Comparison of ENCODE assay signal across 25 mouse cellular contexts in genomic region chr2:135362948-135363347, GRCm38 (mm10).
"Had no signal": no experiment of that assay in that cellular context is flagged by ENCODE, and none has a peak within 500 bp of the region (broad histone marks: within the 10 kb centered on the region; RNA-seq: fewer than 3 reads in every experiment).

No protein-coding gene starts in this region.

- DNase-seq: gastrocnemius, adult 2 months; gastrocnemius, postnatal 10 days; gastrocnemius, postnatal 25 days; heart, adult 18-20 months; heart, postnatal 10 days; heart, postnatal 4 days; kidney, adult 11 months; kidney, adult 2 months; kidney, postnatal 10 days; kidney, postnatal 25 days; kidney, postnatal 4 days; layer of hippocampus, adult 9-11 months; layer of hippocampus, postnatal 36 days; left cerebral cortex, postnatal 4 days had no signal

- H3K4me1 ChIP-seq: hindbrain, embryonic 10.5 days; hindbrain, embryonic 12.5 days; hindbrain, embryonic 15.5 days; limb, embryonic 13.5 days; limb, embryonic 15.5 days; liver, embryonic 12.5 days had no signal

- H3K36me3 ChIP-seq: heart, embryonic 10.5 days; heart, embryonic 12.5 days; hindbrain, embryonic 10.5 days; hindbrain, embryonic 12.5 days; hindbrain, embryonic 15.5 days; limb, embryonic 13.5 days; limb, embryonic 15.5 days; liver, embryonic 12.5 days had no signal

- H3K4me2 ChIP-seq: heart, embryonic 12.5 days; hindbrain, embryonic 12.5 days; hindbrain, embryonic 15.5 days; limb, embryonic 13.5 days; limb, embryonic 15.5 days; liver, embryonic 12.5 days had no signal

- H3K9ac ChIP-seq: heart, embryonic 12.5 days; hindbrain, embryonic 12.5 days; hindbrain, embryonic 15.5 days; limb, embryonic 13.5 days; limb, embryonic 15.5 days; liver, embryonic 12.5 days; liver, embryonic 14.5 days had no signal

- ATAC-seq: hindbrain, postnatal 0 days; intestine, embryonic 16.5 days; liver, embryonic 12.5 days had no signal

- H3K27ac ChIP-seq: gastrocnemius, adult 2 months; heart, embryonic 10.5 days; hindbrain, embryonic 10.5 days; hindbrain, embryonic 12.5 days; hindbrain, embryonic 15.5 days; hindbrain, postnatal 0 days; limb, embryonic 13.5 days; limb, embryonic 15.5 days; liver, embryonic 12.5 days; liver, embryonic 14.5 days had no signal

- H3K9me3 ChIP-seq: heart, embryonic 10.5 days; heart, embryonic 12.5 days; hindbrain, embryonic 10.5 days; hindbrain, embryonic 12.5 days; hindbrain, embryonic 15.5 days; limb, embryonic 13.5 days; limb, embryonic 15.5 days; liver, embryonic 12.5 days had no signal

- H3K27me3 ChIP-seq: heart, embryonic 12.5 days; hindbrain, embryonic 12.5 days; hindbrain, embryonic 15.5 days; limb, embryonic 13.5 days; limb, embryonic 15.5 days; liver, embryonic 12.5 days had no signal

- H3K4me3 ChIP-seq: gastrocnemius, adult 2 months; heart, embryonic 10.5 days; heart, embryonic 12.5 days; hindbrain, embryonic 10.5 days; hindbrain, embryonic 12.5 days; hindbrain, embryonic 15.5 days; limb, embryonic 13.5 days; limb, embryonic 15.5 days; liver, embryonic 12.5 days had no signal
